Mouse (Mus musculus): Measurements from ENCODE around the gene Ces1f. TPM values are rescaled to one million over a fixed set of nuclear protein-coding genes. Genes with fewer than 3 reads are reported as not detected.

The Ces1f gene
- not detected in 2 replicates for polyA plus RNA-seq (2015; fragmentation: Nextera tagmentation; extraction: Ambion mirVana)

DNA sequence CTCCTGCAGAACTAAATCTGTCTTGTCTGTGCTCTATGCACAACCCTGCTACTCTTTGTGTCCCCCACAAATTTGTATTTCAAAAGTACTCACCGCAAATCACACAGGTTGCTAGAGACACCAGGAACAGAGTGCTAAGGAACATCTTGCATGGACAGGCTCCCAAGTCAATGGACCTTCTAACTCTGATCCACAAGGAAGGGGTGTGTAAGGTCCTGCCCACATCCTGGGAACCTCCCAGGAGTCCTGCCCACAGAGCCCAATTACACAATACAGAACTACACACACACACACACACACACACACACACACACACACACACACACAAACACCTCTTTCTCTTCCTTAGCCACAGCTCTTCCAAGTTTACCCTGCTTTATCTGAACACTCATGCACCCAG, at the start of gene Ces1f:
TSS of gene Ces1f (minus strand) at position 192 of the 400 bp plus-strand sequence.
- Histone ChIP-seq H3K4me1 (ENCODE audit: control insufficient read depth, insufficient read depth, low read depth, low read length) (no peaks in the 10 kb centered on the region), H3K9me3 (ENCODE audit: control insufficient read depth, low read length) (no peaks in the 10 kb centered on the region), H3K4me2 (ENCODE audit: low read length) (no peak within 1 kb of the TSS), H3K27ac (ENCODE audit: low read depth, low read length) (no peak within 1 kb of the TSS), H3K27me3 (replicated peaks; ENCODE audit: control insufficient read depth, insufficient read depth, low read length) (no peaks in the 10 kb centered on the region), H3K4me3 (ENCODE audit: low read length) (no peak within 1 kb of the TSS), H3K36me3 (ENCODE audit: control insufficient read depth, insufficient read depth, low read length) (no peaks in the 10 kb centered on the region), H3K9ac (ENCODE audit: low read depth, low read length) (no peak within 1 kb of the TSS)
- ATAC-seq, result no peak
- 100% methylated on average over 1 of the region's 1 CpGs for WGBS

DNA sequence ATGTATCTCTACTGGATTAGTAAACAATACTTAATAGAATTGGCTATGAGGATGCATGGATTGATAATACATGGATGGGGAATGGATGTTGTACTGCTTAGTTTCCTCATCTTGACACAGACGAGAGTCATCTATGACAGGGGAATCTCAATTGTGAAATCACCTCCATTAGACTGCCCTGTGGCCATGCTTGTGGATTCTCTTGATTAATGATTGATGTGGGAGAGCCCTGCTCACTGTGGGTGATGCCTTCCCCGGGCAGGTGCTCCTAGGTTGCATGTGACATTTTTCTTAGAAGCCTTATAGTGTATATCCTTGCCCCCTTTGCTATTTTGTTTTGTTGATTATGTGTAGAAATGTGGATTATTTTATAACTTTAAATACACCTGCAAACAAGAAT, 45.6 kb upstream of the Ces1f start:
- no peak overlapping the region for H3K9ac ChIP-seq (ENCODE audit: low read depth, low read length)
- no peaks in the 10 kb centered on the region for H3K27me3 ChIP-seq (replicated peaks; ENCODE audit: control insufficient read depth, insufficient read depth, low read length)
- no peaks in the 10 kb centered on the region for H3K4me1 ChIP-seq (ENCODE audit: control insufficient read depth, insufficient read depth, low read depth, low read length)
- 87% methylated on average over 2 of the region's 2 CpGs for WGBS
- H3K4me2 ChIP-seq (ENCODE audit: low read length), result no peak overlapping the region
- no peaks in the 10 kb centered on the region for H3K36me3 ChIP-seq (ENCODE audit: control insufficient read depth, insufficient read depth, low read length)
- no peak overlapping the region for H3K27ac ChIP-seq (ENCODE audit: low read depth, low read length)
- no peak for ATAC-seq
- no peaks in the 10 kb centered on the region for H3K9me3 ChIP-seq (ENCODE audit: control insufficient read depth, low read length)
- H3K4me3 ChIP-seq (ENCODE audit: low read length), result no peak overlapping the region

DNA sequence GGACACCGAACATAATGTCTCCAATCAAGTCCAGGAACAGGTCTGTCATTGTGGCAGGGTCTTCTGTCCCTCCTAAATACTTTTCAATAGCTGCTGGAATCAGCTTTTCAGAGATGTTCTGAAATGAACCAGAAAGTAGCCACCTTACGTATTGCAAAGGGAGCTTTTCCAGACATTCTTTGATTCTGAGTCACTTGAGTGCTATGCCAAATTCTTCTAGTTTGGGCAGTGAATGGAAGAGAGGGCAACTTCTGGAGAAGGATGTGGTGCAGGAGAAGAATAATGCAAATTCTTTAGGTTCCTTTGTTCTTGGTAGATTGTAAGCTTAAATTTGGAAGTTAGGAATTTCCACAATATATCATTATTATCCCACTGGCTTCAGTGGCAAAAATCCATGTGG, 37.5 kb upstream of the Ces1f start:
- Histone ChIP-seq H3K27ac (ENCODE audit: low read depth, low read length) (no peak overlapping the region), H3K4me1 (ENCODE audit: control insufficient read depth, insufficient read depth, low read depth, low read length) (no peaks in the 10 kb centered on the region), H3K9ac (ENCODE audit: low read depth, low read length) (no peak overlapping the region), H3K36me3 (ENCODE audit: control insufficient read depth, insufficient read depth, low read length) (no peaks in the 10 kb centered on the region), H3K27me3 (replicated peaks; ENCODE audit: control insufficient read depth, insufficient read depth, low read length) (no peaks in the 10 kb centered on the region), H3K4me2 (ENCODE audit: low read length) (no peak overlapping the region), H3K4me3 (ENCODE audit: low read length) (no peak overlapping the region), H3K9me3 (ENCODE audit: control insufficient read depth, low read length) (no peaks in the 10 kb centered on the region)
- 87% methylated on average over 2 of the region's 2 CpGs for WGBS
- no peak for ATAC-seq

DNA sequence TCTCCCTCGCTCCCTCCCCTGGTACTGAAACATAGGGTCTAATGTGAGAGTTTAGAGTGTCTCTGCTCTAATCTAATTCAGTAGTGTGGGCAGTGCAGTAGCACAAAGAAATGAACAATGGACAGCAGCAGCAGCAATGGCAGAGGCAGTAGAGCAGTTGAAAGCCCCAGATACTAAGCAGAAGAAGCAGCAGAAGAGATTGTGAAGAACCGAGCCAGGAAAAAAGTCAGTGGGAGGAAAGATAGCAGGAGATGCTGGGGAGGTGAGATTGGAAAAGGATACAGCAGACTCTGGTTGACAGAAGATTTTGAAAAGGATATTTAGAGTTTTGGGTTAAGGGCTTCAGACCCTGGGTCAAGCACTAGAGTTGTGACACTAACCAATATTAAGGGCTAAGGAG, 36.0 kb upstream of the Ces1f start:
- H3K4me1 ChIP-seq (ENCODE audit: control insufficient read depth, insufficient read depth, low read depth, low read length), result no peaks in the 10 kb centered on the region
- H3K27ac ChIP-seq (ENCODE audit: low read depth, low read length), result no peak overlapping the region
- H3K9me3 ChIP-seq (ENCODE audit: control insufficient read depth, low read length), result no peaks in the 10 kb centered on the region
- no peak for ATAC-seq
- WGBS, result 82% methylated on average over 2 of the region's 2 CpGs
- H3K36me3 ChIP-seq (ENCODE audit: control insufficient read depth, insufficient read depth, low read length), result no peaks in the 10 kb centered on the region
- H3K27me3 ChIP-seq (replicated peaks; ENCODE audit: control insufficient read depth, insufficient read depth, low read length), result no peaks in the 10 kb centered on the region
- no peak overlapping the region for H3K4me2 ChIP-seq (ENCODE audit: low read length)
- H3K9ac ChIP-seq (ENCODE audit: low read depth, low read length), result no peak overlapping the region
- H3K4me3 ChIP-seq (ENCODE audit: low read length), result no peak overlapping the region

DNA sequence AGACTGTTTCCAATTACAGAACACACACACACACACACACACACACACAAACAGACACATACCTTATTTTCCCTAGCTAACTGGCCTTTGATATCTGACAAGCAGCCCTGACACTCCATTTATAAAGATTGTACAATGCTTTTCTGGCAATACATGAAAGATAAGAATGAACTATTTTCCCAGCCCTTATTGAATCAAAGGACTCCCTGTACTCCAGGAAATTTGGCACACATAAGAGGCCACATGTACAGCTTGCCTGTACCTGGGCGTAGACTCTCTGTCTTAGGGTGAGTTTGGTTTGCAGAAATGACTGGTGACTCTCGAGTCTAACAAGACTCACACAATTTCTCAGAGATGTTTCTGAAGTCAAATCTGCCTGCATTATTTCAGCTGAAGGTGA, 4.3 kb upstream of the Ces1f start:
- no peak for ATAC-seq
- Histone ChIP-seq H3K27ac (ENCODE audit: low read depth, low read length) (no peak overlapping the region), H3K4me1 (ENCODE audit: control insufficient read depth, insufficient read depth, low read depth, low read length) (no peaks in the 10 kb centered on the region), H3K4me3 (ENCODE audit: low read length) (no peak overlapping the region), H3K27me3 (replicated peaks; ENCODE audit: control insufficient read depth, insufficient read depth, low read length) (no peaks in the 10 kb centered on the region), H3K9ac (ENCODE audit: low read depth, low read length) (no peak overlapping the region), H3K9me3 (ENCODE audit: control insufficient read depth, low read length) (no peaks in the 10 kb centered on the region), H3K36me3 (ENCODE audit: control insufficient read depth, insufficient read depth, low read length) (no peaks in the 10 kb centered on the region), H3K4me2 (ENCODE audit: low read length) (no peak overlapping the region)
- WGBS, result 93% methylated on average over 2 of the region's 2 CpGs

DNA sequence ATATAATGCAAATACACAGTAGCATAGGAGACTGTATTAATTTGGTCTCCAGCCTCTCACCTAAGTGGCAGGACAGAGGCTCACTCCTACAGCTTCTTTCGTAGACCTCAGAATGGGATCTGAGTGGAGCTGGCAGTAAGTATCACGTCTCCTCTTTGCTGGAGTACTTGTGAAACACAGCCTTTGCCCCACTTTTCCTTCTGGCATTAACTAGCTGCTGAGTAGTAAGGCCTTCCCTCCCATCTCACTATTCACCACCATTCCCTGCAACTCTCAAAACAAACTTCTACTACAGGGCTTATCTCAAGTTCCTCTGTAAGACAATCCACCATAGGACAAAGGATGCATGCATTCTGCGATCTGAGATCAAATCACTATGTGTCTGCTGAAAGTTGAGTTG, 2.8 kb upstream of the Ces1f start:
- no peak overlapping the region for H3K4me2 ChIP-seq (ENCODE audit: low read length)
- no peaks in the 10 kb centered on the region for H3K9me3 ChIP-seq (ENCODE audit: control insufficient read depth, low read length)
- no peaks in the 10 kb centered on the region for H3K4me1 ChIP-seq (ENCODE audit: control insufficient read depth, insufficient read depth, low read depth, low read length)
- no peak overlapping the region for H3K4me3 ChIP-seq (ENCODE audit: low read length)
- no peak overlapping the region for H3K9ac ChIP-seq (ENCODE audit: low read depth, low read length)
- H3K36me3 ChIP-seq (ENCODE audit: control insufficient read depth, insufficient read depth, low read length), result no peaks in the 10 kb centered on the region
- ATAC-seq, result no peak
- no peaks in the 10 kb centered on the region for H3K27me3 ChIP-seq (replicated peaks; ENCODE audit: control insufficient read depth, insufficient read depth, low read length)
- H3K27ac ChIP-seq (ENCODE audit: low read depth, low read length), result no peak overlapping the region
- WGBS, result 92% methylated on average over 3 of the region's 3 CpGs

DNA sequence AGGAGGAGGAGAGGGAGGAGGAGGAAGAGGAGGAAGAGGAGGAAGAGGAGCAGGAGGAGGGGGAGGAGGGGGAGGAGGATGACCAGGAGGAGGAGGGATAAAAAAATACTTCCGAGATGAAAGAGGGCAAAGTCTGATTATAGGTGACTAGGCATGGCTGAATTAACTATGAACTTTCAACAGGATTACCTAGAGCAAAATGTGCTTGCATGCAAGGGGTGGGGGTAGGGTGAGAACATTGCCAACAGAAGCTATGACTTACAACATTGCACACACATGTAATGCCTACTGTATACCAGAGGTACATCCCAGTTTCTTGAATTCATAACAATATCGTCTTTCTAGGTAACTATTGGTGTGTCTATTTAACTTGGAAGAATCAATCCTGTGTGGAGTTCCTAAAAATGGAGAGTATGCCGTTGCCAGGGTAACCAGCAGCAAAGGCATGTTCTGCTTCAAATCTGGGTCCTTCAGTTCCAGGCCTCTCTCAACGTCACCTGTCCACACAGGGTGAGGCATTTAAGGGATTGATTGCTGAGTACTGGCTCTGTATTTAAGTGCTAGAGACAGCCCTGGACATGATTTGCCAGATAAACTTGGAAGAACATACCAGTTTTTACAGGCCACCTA, 1.3 kb downstream of the Ces1f start:
- Histone ChIP-seq H3K4me2 (ENCODE audit: low read length) (no peak overlapping the region), H3K9ac (ENCODE audit: low read depth, low read length) (no peak overlapping the region), H3K4me3 (ENCODE audit: low read length) (no peak overlapping the region), H3K9me3 (ENCODE audit: control insufficient read depth, low read length) (no peaks in the 10 kb centered on the region), H3K27ac (ENCODE audit: low read depth, low read length) (no peak overlapping the region), H3K4me1 (ENCODE audit: control insufficient read depth, insufficient read depth, low read depth, low read length) (no peaks in the 10 kb centered on the region), H3K27me3 (replicated peaks; ENCODE audit: control insufficient read depth, insufficient read depth, low read length) (no peaks in the 10 kb centered on the region), H3K36me3 (ENCODE audit: control insufficient read depth, insufficient read depth, low read length) (no peaks in the 10 kb centered on the region)
- WGBS, result 69% methylated on average over 4 of the region's 4 CpGs
- no peak for ATAC-seq

DNA sequence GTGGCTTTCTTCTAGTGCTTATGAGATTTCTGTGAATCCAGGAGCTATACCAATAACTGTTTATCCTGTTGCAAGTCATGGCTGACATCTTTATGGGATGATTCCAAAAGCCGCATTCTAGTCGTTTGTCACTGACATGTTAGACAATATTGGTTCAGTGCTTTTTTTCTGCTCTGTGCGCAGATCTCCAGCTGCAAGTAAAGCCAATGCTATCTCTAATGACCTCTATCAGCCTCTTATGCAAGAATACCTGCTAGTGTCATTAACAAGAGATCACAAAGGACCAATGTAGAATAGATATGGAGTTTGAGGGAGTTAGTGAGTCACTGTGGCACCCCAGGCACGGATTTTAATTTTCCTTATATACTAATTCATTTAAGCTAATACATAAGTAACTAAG, 4.9 kb downstream of the Ces1f start:
- no peak overlapping the region for H3K4me2 ChIP-seq (ENCODE audit: low read length)
- no peak overlapping the region for H3K9ac ChIP-seq (ENCODE audit: low read depth, low read length)
- no peak overlapping the region for H3K4me3 ChIP-seq (ENCODE audit: low read length)
- H3K27ac ChIP-seq (ENCODE audit: low read depth, low read length), result no peak overlapping the region
- WGBS, result 79% methylated on average over 4 of the region's 4 CpGs
- no peaks in the 10 kb centered on the region for H3K4me1 ChIP-seq (ENCODE audit: control insufficient read depth, insufficient read depth, low read depth, low read length)
- H3K9me3 ChIP-seq (ENCODE audit: control insufficient read depth, low read length), result no peaks in the 10 kb centered on the region
- H3K27me3 ChIP-seq (replicated peaks; ENCODE audit: control insufficient read depth, insufficient read depth, low read length), result no peaks in the 10 kb centered on the region
- no peaks in the 10 kb centered on the region for H3K36me3 ChIP-seq (ENCODE audit: control insufficient read depth, insufficient read depth, low read length)
- ATAC-seq, result no peak

DNA sequence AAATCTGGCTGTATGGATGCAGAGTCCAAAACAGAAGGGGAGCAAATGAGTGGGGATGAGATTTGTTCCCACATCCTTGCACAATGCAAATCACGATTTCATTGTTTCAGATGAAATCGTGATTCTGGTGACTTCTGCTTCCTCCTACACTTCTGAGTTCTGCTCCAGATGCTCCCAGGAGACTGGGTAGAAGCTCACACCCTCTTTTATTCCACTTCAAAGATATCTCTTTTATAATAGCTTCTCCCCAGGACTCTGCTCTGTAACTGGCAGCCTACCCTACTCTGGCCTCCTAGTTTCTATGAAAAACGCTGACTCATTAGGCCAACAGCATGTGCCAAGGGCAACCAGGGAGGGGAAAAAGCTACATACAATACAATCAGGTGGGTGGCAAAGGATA, 6.2 kb downstream of the Ces1f start:
- Histone ChIP-seq H3K4me1 (ENCODE audit: control insufficient read depth, insufficient read depth, low read depth, low read length) (no peaks in the 10 kb centered on the region), H3K4me3 (ENCODE audit: low read length) (no peak overlapping the region), H3K9me3 (ENCODE audit: control insufficient read depth, low read length) (no peaks in the 10 kb centered on the region), H3K4me2 (ENCODE audit: low read length) (no peak overlapping the region), H3K36me3 (ENCODE audit: control insufficient read depth, insufficient read depth, low read length) (no peaks in the 10 kb centered on the region), H3K27ac (ENCODE audit: low read depth, low read length) (no peak overlapping the region), H3K27me3 (replicated peaks; ENCODE audit: control insufficient read depth, insufficient read depth, low read length) (no peaks in the 10 kb centered on the region), H3K9ac (ENCODE audit: low read depth, low read length) (no peak overlapping the region)
- ATAC-seq, result no peak
- 82% methylated on average over 3 of the region's 3 CpGs for WGBS

DNA sequence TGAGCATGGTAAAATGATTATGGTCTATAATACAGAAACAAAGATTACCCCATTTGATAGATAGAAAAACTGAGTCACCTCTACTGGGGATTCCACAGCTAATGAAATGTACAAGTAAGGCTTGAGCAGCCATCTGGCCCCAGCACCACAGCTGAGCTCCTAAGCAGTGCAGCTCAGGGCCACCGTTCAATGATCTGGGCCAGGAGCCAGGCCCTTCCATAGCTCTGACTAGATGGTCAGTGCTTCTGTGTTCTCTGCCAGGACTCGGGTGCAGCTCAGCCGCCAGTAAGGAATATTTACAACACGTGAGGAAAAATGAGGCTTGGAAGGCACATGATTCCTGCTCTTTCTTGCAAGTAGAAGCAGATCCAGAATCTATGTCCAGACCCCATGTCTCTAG, 6.9 kb downstream of the Ces1f start:
- no peak for ATAC-seq
- H3K4me3 ChIP-seq (ENCODE audit: low read length), result no peak overlapping the region
- H3K27me3 ChIP-seq (replicated peaks; ENCODE audit: control insufficient read depth, insufficient read depth, low read length), result no peaks in the 10 kb centered on the region
- WGBS, result 85% methylated on average over 4 of the region's 4 CpGs
- H3K4me2 ChIP-seq (ENCODE audit: low read length), result no peak overlapping the region
- H3K9me3 ChIP-seq (ENCODE audit: control insufficient read depth, low read length), result no peaks in the 10 kb centered on the region
- no peak overlapping the region for H3K27ac ChIP-seq (ENCODE audit: low read depth, low read length)
- H3K36me3 ChIP-seq (ENCODE audit: control insufficient read depth, insufficient read depth, low read length), result no peaks in the 10 kb centered on the region
- H3K9ac ChIP-seq (ENCODE audit: low read depth, low read length), result no peak overlapping the region
- no peaks in the 10 kb centered on the region for H3K4me1 ChIP-seq (ENCODE audit: control insufficient read depth, insufficient read depth, low read depth, low read length)
